ENCODE assay signal across 9 mouse cellular contexts in the genomic region with DNA sequence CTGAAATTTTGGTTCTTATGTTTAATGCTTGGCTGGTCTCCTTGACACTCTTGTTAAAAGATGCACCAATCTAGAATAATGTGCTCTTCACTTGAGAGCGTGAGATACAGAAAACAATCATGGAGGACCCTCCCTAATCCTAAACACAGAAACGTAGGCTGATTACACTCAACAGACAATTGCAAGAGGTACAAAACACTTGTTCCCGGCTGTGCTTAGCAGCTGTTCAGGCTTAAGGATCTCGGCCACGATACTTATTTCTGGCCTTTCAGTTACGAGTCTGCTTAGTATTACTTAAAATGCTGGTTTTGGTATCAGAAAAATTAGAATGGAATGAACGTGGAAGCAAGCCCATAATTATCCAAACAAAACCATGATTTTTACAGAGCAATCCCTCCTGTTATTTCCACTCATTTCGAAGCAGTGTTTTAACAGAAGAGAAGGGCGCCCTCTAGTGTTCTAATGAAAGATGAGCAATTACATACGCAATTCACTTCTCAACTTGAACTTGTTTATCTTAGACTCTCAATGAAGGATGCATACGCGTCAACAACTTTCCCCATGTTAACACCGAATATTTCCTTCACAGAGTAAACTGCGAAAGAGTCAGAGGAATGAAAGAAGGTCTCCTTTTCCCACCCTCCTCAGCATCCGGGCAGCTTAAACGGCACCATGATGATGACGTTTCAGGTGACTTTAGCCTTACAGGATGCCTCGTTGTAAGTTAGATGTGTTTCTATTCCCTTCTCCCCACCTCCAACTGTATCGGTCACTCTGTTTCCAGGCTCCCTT.
DNase-seq lines count a peak whose midpoint lies in the region; ATAC-seq and TF ChIP-seq lines count a peak whose summit lies in the region.
"Had no signal": no experiment of that assay in that cellular context is flagged by ENCODE, and none has a peak within 500 bp of the region (broad histone marks: within the 10 kb centered on the region; RNA-seq: fewer than 3 reads in every experiment).

No protein-coding gene starts in this region.

- peak overlapping the region; percentile 47 for H3K4me3 ChIP-seq in cerebellum, adult 2 months (replicated peaks; ENCODE audit: insufficient read depth, low read depth, low read length)
- no peak overlapping the region for H3K4me3 ChIP-seq in heart, embryonic 11.5 days (ENCODE audit: low read depth, low read length)
- no peak overlapping the region for H3K4me3 ChIP-seq in neural tube, embryonic 12.5 days

- no peak for ATAC-seq in heart, embryonic 11.5 days (replicated peaks; ENCODE audit: insufficient number of reproducible peaks, low FRiP score, low TSS enrichment)
- 0 out of 2 replicates have a peak, but pooled peaks have one; percentile 13 for ATAC-seq in neural tube, embryonic 12.5 days (ENCODE audit: low FRiP score, low read depth)

- intact Hi-C loops in gastrocnemius, postnatal 36 days (cut with DNase I) = no loop called here

- WGBS in cerebellum, adult 2 months = 27% methylated on average over 19 of the region's 19 CpGs
- 50% methylated on average over 19 of the region's 19 CpGs for WGBS in heart, embryonic 11.5 days (ENCODE audit: insufficient replicate concordance)
- WGBS in neural tube, embryonic 12.5 days = 49% methylated on average over 19 of the region's 19 CpGs

- TF ChIP-seq POLR2A in cerebellum, adult 2 months (IDR thresholded peaks at IDR 0.05; ENCODE audit: borderline replicate concordance, insufficient read depth, low read length) = no peak

- no peaks in the 10 kb centered on the region for H3K9me3 ChIP-seq in heart, embryonic 11.5 days (replicated peaks; ENCODE audit: control insufficient read depth, low read length)
- no peaks in the 10 kb centered on the region for H3K9me3 ChIP-seq in neural tube, embryonic 12.5 days

- no peaks in the 10 kb centered on the region for H3K27me3 ChIP-seq in cerebellum, adult 2 months (ENCODE audit: control insufficient read depth, insufficient read depth, low read length)
- no peaks in the 10 kb centered on the region for H3K27me3 ChIP-seq in heart, embryonic 11.5 days (ENCODE audit: control insufficient read depth, insufficient read depth, low read length)
- no peaks in the 10 kb centered on the region for H3K27me3 ChIP-seq in neural tube, embryonic 12.5 days (replicated peaks)

- no peaks in the 10 kb centered on the region; the same call in 1 of the 2 replicates for H3K4me1 ChIP-seq in cerebellum, adult 2 months (ENCODE audit: control insufficient read depth, insufficient read depth, low read length)
- H3K4me1 ChIP-seq in heart, embryonic 11.5 days (ENCODE audit: control insufficient read depth, insufficient read depth, low read length) = no peaks in the 10 kb centered on the region
- no peaks in the 10 kb centered on the region for H3K4me1 ChIP-seq in neural tube, embryonic 12.5 days

- peak in 1 of 2 experiments; percentile 40 for DNase-seq in cerebellum, adult 2 months
- DNase-seq in cerebellum, postnatal 4 days (ENCODE audit: low spot score in 2 of 2) = no peak
- DNase-seq in 3134 (ENCODE audit: extremely low read depth, insufficient read length, low spot score) = peak; percentile 0
- peak; percentile 24 for DNase-seq in c-Kit-positive CD71-positive TER-119-positive erythroid progenitor cells, embryonic 14.5 days (ENCODE audit: low spot score)
- peak; percentile 18 to 79 for DNase-seq in layer of hippocampus, postnatal 14 days (ENCODE audit: low spot score in 2 of 2)
- DNase-seq in gastrocnemius, postnatal 36 days = no peak

- no peaks in the 10 kb centered on the region for H3K36me3 ChIP-seq in heart, embryonic 11.5 days (ENCODE audit: control insufficient read depth, insufficient read depth, low read length)
- H3K36me3 ChIP-seq in neural tube, embryonic 12.5 days = no peaks in the 10 kb centered on the region
- H3K36me3 ChIP-seq: G1E had no signal

- no peak overlapping the region for H3K9ac ChIP-seq in heart, embryonic 11.5 days (ENCODE audit: low read depth, low read length)
- no peak overlapping the region for H3K9ac ChIP-seq in neural tube, embryonic 12.5 days

- peak; percentile 16; the same call in 1 of the 2 replicates for TF ChIP-seq CTCF in cerebellum, adult 2 months (IDR thresholded peaks at IDR 0.05; ENCODE audit: borderline replicate concordance, insufficient read depth, low read depth, low read length)

- H3K4me2 ChIP-seq in heart, embryonic 11.5 days = peak overlapping the region; percentile 24; the same call in 1 of the 2 replicates
- no peak overlapping the region for H3K4me2 ChIP-seq in neural tube, embryonic 12.5 days (replicated peaks)

- no peak overlapping the region for H3K27ac ChIP-seq in cerebellum, adult 2 months (ENCODE audit: insufficient read depth, low read length)
- no peak overlapping the region for H3K27ac ChIP-seq in heart, embryonic 11.5 days (ENCODE audit: low read depth, low read length)
- no peak overlapping the region for H3K27ac ChIP-seq in neural tube, embryonic 12.5 days

Comparison
In these comparisons a context has a peak if more than half of its experiments do, and no peak if none do; other contexts are left out.
1. DNase-seq: peak in 3134 (single experiment), c-Kit-positive CD71-positive TER-119-positive erythroid progenitor cells, embryonic 14.5 days (single experiment) and layer of hippocampus, postnatal 14 days (2 of 2); none in cerebellum, postnatal 4 days (0 of 2) and gastrocnemius, postnatal 36 days (0 of 2).